Mouse (Mus musculus): ENCODE results near the gene Zfp592. TPM values are rescaled to one million over a fixed set of nuclear protein-coding genes. Genes with fewer than 3 reads are reported as not detected.

The Zfp592 gene
- polyA plus RNA-seq, 2 experiments, result 6.6 to 8.3 TPM

GRCm38 (mm10) chr7:81024651-81025050, 31.2 kb downstream of the Zfp592 start:
- no peak for ATAC-seq (ENCODE audit: insufficient read depth)
- no peaks in the 10 kb centered on the region for H3K27me3 ChIP-seq (ENCODE audit: control insufficient read depth, insufficient read depth, low read length)
- DNase-seq (ENCODE audit: low read depth in 3 of 3, low spot score in 3 of 3), result no peak
- no peak overlapping the region for H3K27ac ChIP-seq
- WGBS (ENCODE audit: insufficient replicate concordance), result 89% methylated on average over 9 of the region's 9 CpGs
- TF ChIP-seq EP300 (IDR thresholded peaks at IDR 0.05; ENCODE audit: low read depth) (no peak), CTCF (IDR thresholded peaks at IDR 0.05; ENCODE audit: low read depth) (no peak)
- H3K9ac ChIP-seq (replicated peaks), result no peak overlapping the region
- peaks cover 54% of the 10 kb centered on the region for H3K36me3 ChIP-seq (replicated peaks; ENCODE audit: control insufficient read depth, insufficient read depth, low read depth)
- peaks cover 15 to 16% of the 10 kb centered on the region in 2 experiments for H3K4me1 ChIP-seq (replicated peaks; ENCODE audit: control insufficient read depth in 2 of 2, insufficient read depth in 2 of 2, low read length in 1 of 2)
- H3K4me2 ChIP-seq (ENCODE audit: low read depth), result no peak overlapping the region
- no peak overlapping the region for H3K4me3 ChIP-seq (ENCODE audit: insufficient read depth in 1 of 2, low read depth in 2 of 2, low read length in 2 of 2)
- H3K9me3 ChIP-seq (ENCODE audit: control insufficient read depth, low read length), result no peaks in the 10 kb centered on the region

- Histone ChIP-seq H3K27ac (no peak overlapping the region), H3K4me1 (replicated peaks; ENCODE audit: control insufficient read depth in 2 of 2, insufficient read depth in 2 of 2, low read length in 1 of 2) (peaks cover 15 to 16% of the 10 kb centered on the region in 2 experiments), H3K9ac (replicated peaks) (no peak overlapping the region), H3K9me3 (ENCODE audit: control insufficient read depth, low read length) (no peaks in the 10 kb centered on the region), H3K4me3 (ENCODE audit: insufficient read depth in 1 of 2, low read depth in 2 of 2, low read length in 2 of 2) (no peak overlapping the region), H3K27me3 (ENCODE audit: control insufficient read depth, insufficient read depth, low read length) (no peaks in the 10 kb centered on the region), H3K4me2 (ENCODE audit: low read depth) (no peak overlapping the region), H3K36me3 (replicated peaks; ENCODE audit: control insufficient read depth, insufficient read depth, low read depth) (peaks cover 58% of the 10 kb centered on the region)
- no peak for TF ChIP-seq EP300 (IDR thresholded peaks at IDR 0.05; ENCODE audit: low read depth)
- DNase-seq (ENCODE audit: low read depth in 3 of 3, low spot score in 3 of 3) (no peak), ATAC-seq (ENCODE audit: insufficient read depth) (no peak)
- 80% methylated on average over 2 of the region's 2 CpGs for WGBS (ENCODE audit: insufficient replicate concordance)
Observed at GRCm38 (mm10) chr7:81025751-81026150, 32.3 kb downstream of the Zfp592 start.

- no peaks in the 10 kb centered on the region for H3K9me3 ChIP-seq (ENCODE audit: control insufficient read depth, low read length)
- no peak overlapping the region for H3K27ac ChIP-seq
- no peak overlapping the region for H3K4me3 ChIP-seq (ENCODE audit: insufficient read depth in 1 of 2, low read depth in 2 of 2, low read length in 2 of 2)
- DNase-seq (ENCODE audit: low read depth in 3 of 3, low spot score in 3 of 3), result no peak
- H3K27me3 ChIP-seq (ENCODE audit: control insufficient read depth, insufficient read depth, low read length), result no peaks in the 10 kb centered on the region
- H3K36me3 ChIP-seq (replicated peaks; ENCODE audit: control insufficient read depth, insufficient read depth, low read depth), result peaks cover 58% of the 10 kb centered on the region
- no peak overlapping the region for H3K4me2 ChIP-seq (ENCODE audit: low read depth)
- no peak overlapping the region for H3K9ac ChIP-seq (replicated peaks)
- no peak for ATAC-seq (ENCODE audit: insufficient read depth)
- WGBS (ENCODE audit: insufficient replicate concordance), result 79% methylated on average over 2 of the region's 2 CpGs
- TF ChIP-seq CTCF (IDR thresholded peaks at IDR 0.05; ENCODE audit: low read depth), result no peak
- no peak for TF ChIP-seq EP300 (IDR thresholded peaks at IDR 0.05; ENCODE audit: low read depth)
- H3K4me1 ChIP-seq (replicated peaks; ENCODE audit: control insufficient read depth in 2 of 2, insufficient read depth in 2 of 2, low read length in 1 of 2), result no peaks in the 10 kb centered on the region
Observed at GRCm38 (mm10) chr7:81039711-81040110, 46.2 kb downstream of the Zfp592 start.

DNA sequence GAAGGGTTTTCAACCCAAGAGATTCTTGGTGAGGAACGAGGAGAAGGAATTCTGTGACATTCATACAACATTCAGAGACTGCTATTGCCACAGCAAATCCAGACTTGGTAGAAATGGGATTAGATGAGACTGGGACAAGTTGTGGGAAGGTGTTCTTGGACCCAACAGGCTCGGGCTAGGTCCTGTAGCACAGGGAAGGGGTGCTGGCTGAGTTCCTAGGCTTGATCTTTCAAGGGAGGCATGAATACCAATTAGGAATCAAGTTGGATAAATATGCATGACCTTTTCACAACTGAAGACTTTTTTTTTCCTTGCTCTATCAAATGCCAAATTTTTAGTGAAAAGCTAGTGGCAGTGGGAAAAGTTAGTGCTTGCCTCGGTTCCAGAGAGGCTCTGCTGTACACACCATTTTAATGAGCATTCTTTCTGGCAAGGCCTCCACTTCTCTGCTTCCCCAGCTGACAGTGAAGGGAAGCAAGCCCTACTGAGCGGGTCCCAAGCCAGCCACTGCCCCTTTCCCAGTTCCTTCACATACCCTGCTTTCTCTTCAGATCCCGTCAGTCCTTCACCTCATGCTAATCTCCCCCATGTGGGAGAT, 49.6 kb downstream of the Zfp592 start:
- Histone ChIP-seq H3K36me3 (replicated peaks; ENCODE audit: control insufficient read depth, insufficient read depth, low read depth) (peaks cover 39% of the 10 kb centered on the region), H3K4me2 (ENCODE audit: low read depth) (no peak overlapping the region), H3K9me3 (ENCODE audit: control insufficient read depth, low read length) (no peaks in the 10 kb centered on the region), H3K4me3 (ENCODE audit: insufficient read depth in 1 of 2, low read depth in 2 of 2, low read length in 2 of 2) (no peak overlapping the region), H3K4me1 (replicated peaks; ENCODE audit: control insufficient read depth in 2 of 2, insufficient read depth in 2 of 2, low read length in 1 of 2) (no peaks in the 10 kb centered on the region), H3K27me3 (ENCODE audit: control insufficient read depth, insufficient read depth, low read length) (no peaks in the 10 kb centered on the region), H3K9ac (replicated peaks) (no peak overlapping the region), H3K27ac (no peak overlapping the region)
- no peak for TF ChIP-seq EP300 (IDR thresholded peaks at IDR 0.05; ENCODE audit: low read depth)
- no peak for TF ChIP-seq CTCF (IDR thresholded peaks at IDR 0.05; ENCODE audit: low read depth)
- ATAC-seq (ENCODE audit: insufficient read depth) (no peak), DNase-seq (ENCODE audit: low read depth in 3 of 3, low spot score in 3 of 3) (no peak)
- 73% methylated on average over 5 of the region's 5 CpGs for WGBS (ENCODE audit: insufficient replicate concordance)

- TF ChIP-seq CTCF (IDR thresholded peaks at IDR 0.05; ENCODE audit: low read depth), result no peak
- TF ChIP-seq EP300 (IDR thresholded peaks at IDR 0.05; ENCODE audit: low read depth), result no peak
- ATAC-seq (ENCODE audit: insufficient read depth) (no peak), DNase-seq (ENCODE audit: low read depth in 3 of 3, low spot score in 3 of 3) (no peak)
- Histone ChIP-seq H3K9me3 (ENCODE audit: control insufficient read depth, low read length) (no peaks in the 10 kb centered on the region), H3K9ac (replicated peaks) (no peak overlapping the region), H3K4me1 (replicated peaks; ENCODE audit: control insufficient read depth in 2 of 2, insufficient read depth in 2 of 2, low read length in 1 of 2) (no peaks in the 10 kb centered on the region), H3K27ac (no peak overlapping the region), H3K36me3 (replicated peaks; ENCODE audit: control insufficient read depth, insufficient read depth, low read depth) (peaks cover 3% of the 10 kb centered on the region), H3K27me3 (ENCODE audit: control insufficient read depth, insufficient read depth, low read length) (no peaks in the 10 kb centered on the region), H3K4me3 (ENCODE audit: insufficient read depth in 1 of 2, low read depth in 2 of 2, low read length in 2 of 2) (no peak overlapping the region), H3K4me2 (ENCODE audit: low read depth) (no peak overlapping the region)
- 75% methylated on average over 3 of the region's 3 CpGs for WGBS (ENCODE audit: insufficient replicate concordance)
Observed at GRCm38 (mm10) chr7:81047847-81048246, 54.4 kb downstream of the Zfp592 start.
